Mouse (Mus musculus): ENCODE results near the gene Gcm1.

Gene Gcm1

GRCm38 (mm10) chr9:78051677-78052076 lies at the start of gene Gcm1:
Gene Gcm1, plus strand, starts transcription at chr9:78051924.
- no peak for DNase-seq (ENCODE audit: low read depth in 2 of 2, low spot score in 2 of 2)

DNA sequence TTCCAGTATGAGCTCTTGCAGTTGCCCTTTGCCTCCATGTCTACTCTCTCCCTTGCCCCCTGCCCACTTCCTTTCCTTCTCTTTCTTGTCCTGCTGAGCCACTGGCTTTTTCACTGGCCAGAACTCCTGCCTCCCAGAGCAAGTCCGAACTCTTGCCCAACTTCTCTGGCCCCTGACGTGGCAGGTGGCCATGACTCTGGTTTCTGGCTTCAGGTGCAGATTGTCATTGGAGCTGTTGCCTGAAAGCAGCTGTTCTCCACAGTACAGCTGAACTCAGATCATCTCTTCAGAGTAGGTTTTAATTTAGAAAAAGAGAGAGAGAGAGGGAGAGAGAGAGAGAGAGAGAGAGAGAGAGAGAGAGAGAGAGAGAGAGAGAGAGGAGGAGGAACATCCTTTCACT lies 48.4 kb upstream of the Gcm1 start:
- DNase-seq (ENCODE audit: low read depth in 2 of 2, low spot score in 2 of 2) = no peak

DNA sequence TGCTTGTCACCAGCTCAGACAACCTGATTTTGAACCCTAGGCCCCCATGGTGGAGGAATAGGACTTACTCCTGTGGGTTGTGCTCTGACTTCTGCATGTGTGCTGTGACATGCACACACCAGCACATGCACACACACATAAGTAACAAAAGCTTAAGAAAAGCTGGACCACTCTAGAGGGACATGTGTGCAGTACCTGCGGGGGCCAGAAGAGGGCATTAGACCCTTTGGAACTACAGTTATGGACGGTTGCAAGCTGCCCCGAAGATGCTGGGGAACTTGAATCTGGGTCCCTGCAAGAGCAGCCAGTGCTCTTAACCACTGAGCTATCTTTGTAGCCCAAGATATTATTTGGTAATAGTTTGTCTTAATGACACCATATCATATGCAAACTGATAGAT lies 46.2 kb upstream of the Gcm1 start:
- peak; percentile 23 to 38 for DNase-seq (ENCODE audit: low read depth in 2 of 2, low spot score in 2 of 2)

DNA sequence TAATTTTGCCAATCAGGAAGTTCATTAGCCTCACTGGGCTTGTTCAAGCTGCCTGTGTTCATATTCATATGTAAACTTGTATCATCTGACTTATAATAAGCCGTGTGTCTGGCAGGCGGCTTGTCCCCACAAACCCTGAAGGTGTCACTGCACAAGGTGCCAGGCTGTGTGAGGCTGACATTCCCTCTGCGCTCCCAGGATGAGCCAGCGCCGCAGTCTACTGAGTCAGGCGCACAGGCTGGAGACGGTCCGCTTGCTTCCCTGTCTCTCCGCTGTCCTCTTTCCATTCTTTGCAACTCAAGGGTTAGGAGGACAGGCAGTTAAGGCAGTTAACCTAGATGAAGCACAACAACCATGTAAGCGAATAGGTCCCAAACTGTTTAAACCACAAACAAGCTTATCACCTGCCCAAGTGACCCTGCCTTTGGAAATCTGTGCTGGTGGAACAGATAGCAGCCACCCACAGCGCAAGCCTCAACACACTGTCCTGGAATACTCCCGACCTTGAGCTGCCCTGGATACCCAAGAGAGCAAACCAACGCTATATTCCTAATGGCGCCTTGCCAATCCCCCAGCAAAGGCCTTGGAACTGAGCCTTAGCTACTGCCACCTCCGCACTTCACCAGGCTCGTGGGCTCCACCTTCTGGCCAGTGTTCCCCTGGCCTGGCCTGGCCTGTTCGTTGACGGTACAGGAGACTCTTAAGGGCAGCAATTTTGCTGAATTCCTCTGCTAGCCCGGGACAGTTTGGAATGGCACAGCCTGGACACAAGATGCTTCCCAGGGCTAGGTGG lies 45.3 kb upstream of the Gcm1 start:
- DNase-seq (ENCODE audit: low read depth in 2 of 2, low spot score in 2 of 2) = peak; percentile 61 to 70

DNA sequence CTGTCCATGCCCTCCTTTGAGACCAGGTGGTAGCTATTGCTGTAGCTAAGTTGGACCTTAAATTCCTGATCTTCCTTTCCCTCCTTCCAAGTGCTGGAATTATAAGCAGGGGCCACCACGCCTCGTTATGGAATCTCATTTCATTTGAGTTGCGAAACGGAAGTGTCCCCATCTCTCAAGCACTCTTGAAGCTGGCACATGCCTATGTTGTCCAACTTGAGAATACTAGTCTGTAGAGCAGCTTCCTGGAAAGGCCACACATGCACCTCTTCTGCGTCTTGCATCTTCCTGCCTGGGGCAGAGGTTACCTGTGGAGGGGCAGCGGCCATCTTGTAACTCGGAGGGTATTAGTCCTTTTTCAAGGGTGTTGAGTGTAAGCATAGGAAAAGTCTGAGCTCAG lies 42.3 kb upstream of the Gcm1 start:
- DNase-seq (ENCODE audit: low read depth in 2 of 2, low spot score in 2 of 2) = no peak

DNA sequence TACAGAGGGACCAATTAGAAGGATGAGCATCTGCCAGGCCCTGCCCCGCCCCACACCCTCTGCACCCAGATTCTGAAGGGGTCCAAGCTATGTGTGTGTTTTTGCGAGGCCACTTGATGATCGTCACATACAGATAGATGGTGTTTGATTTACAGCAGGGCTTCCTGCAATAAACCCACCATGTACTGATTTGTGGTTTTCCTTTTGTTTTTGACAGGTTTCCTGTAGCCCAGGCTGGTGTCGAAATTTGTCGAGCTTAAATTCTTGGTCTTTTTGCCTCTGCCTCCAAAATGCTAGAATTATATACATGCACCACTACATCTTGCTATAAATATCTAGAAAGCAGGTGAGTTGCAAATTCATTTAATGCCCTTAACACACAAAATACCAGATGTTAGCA lies 41.5 kb upstream of the Gcm1 start:
- DNase-seq (ENCODE audit: low read depth in 2 of 2, low spot score in 2 of 2) = peak; percentile 23 to 34

GRCm38 (mm10) chr9:78010707-78011106 lies 41.0 kb upstream of the Gcm1 start:
- peak; percentile 34 to 44 for DNase-seq (ENCODE audit: low read depth in 2 of 2, low spot score in 2 of 2)

DNA sequence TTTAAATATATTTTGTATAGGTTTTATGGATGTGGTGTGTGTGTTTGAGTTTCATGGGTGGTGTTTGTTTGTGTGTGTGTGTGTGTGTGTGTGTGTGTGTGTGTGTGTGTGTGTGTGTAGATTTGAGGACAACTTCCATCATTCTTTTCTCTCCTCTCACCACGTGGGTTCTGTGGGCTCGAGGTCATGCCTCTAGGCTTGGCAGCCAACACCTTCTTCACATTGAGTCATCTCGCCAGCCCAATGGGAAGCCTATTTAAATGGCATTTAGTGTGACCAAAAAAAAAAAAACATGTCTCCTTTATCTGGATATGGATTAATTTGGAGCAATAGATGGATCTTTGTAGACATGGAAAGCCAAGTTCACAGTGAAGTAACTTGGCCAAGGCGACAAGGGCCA lies 39.7 kb upstream of the Gcm1 start:
- no peak for DNase-seq (ENCODE audit: low read depth in 2 of 2, low spot score in 2 of 2)

DNA sequence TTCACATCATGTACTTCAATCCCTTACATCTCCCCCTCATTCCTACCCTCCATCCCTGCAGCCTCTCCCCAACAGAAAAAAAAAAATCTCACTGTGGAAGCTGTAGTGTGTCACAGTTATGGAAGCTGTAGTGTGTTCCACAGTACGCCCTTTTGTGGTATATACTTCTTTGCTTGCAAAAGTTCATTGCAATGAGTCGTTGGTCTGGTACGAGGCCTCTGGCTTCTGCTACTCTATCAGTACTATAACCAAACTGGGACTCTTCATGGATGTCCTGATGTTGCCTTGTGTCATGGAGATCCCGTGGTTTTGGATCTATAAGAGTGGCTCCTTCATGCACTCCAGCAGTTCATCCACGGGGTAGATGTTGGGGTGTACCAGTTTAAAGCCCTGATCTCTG lies 39.0 kb upstream of the Gcm1 start:
- DNase-seq (ENCODE audit: low read depth in 2 of 2, low spot score in 2 of 2) = no peak

- no peak for DNase-seq (ENCODE audit: low read depth in 2 of 2, low spot score in 2 of 2)
Observed at GRCm38 (mm10) chr9:78013813-78014212, 37.9 kb upstream of the Gcm1 start.

DNA sequence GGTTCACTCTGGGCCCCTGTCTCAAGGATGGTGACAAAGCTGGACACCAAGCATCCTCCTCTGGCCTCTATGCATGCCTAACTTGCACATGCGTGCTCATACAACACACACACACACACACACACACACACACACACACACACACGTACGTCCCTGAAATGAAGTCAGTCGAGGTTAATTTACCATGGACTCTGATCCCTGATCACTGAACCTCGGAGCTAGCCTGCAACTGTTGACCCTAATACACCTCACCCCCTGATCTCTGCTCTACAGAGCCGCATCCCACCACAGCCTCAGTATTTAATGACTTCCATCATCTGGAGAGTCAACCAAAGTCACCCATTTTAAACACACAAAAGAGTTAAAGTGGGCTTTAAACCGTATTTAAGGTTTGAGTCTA lies 35.9 kb upstream of the Gcm1 start:
- no peak for DNase-seq (ENCODE audit: low read depth in 2 of 2, low spot score in 2 of 2)

DNA sequence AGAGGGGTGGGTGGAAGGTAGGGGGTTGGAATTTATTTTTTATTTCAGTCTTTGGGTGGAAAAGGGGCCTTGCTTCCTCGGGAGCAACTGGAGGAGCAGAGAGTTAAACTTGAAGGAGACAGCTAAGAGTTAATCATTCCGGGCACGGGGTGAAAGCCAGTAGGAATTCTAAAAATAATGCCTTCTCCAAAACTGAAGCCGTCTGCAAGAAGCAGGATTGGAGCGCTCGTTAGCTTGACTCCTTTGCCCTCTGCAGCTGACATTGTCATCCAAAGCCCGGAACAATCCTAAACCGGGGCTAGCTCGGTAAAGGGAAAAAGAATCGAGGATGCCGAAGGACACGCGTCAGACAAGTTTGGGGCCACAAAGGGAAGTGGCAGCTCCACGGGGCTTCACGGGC lies 35.4 kb upstream of the Gcm1 start:
- no peak for DNase-seq (ENCODE audit: low read depth in 2 of 2, low spot score in 2 of 2)

DNA sequence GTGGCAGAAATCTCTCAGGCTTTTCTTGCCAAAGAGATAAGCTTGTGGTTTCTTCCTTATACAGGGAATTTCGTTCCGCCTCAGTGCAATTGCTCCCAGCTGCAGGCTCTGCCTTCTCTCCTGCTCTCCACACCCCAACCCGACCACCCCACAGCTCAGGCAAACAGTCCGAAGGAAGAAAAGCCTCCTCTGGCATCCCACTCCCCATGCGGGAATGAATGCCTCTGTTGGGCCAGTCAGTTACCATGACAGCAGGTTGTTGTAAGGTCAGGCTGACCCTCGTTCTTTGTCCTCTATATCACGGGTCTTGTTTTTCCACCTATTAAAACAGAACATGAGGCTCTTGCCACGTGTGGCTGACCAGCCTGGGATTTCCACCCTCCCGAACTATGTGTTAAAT lies 30.5 kb upstream of the Gcm1 start:
- no peak for DNase-seq (ENCODE audit: low read depth in 2 of 2, low spot score in 2 of 2)

- no peak for DNase-seq (ENCODE audit: low read depth in 2 of 2, low spot score in 2 of 2)
Observed at GRCm38 (mm10) chr9:78022187-78022945, 29.4 kb upstream of the Gcm1 start.

- peak; percentile 56 to 66 for DNase-seq (ENCODE audit: low read depth in 2 of 2, low spot score in 2 of 2)
Observed at GRCm38 (mm10) chr9:78024823-78025222, 26.9 kb upstream of the Gcm1 start.

DNA sequence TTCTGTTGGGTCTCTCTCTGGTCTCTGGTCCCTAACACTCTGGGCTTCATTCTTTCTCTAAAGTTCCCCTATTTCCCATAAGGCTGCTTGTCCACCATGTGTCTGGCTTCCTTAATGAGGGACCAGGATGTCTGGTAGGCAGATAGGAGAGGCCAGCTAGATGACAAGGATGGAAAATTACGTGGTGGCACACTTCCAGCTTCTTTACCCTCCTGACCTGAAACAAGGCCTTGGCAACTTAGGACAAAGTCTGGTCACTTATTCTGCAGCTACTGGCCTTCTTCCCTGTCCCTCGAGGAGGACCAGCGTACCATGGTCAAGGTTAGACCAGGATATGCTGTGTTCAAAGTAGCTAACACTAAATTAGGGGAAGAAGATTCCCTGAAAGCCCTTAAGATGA lies 24.6 kb upstream of the Gcm1 start:
- DNase-seq (ENCODE audit: low read depth in 2 of 2, low spot score in 2 of 2) = no peak

DNA sequence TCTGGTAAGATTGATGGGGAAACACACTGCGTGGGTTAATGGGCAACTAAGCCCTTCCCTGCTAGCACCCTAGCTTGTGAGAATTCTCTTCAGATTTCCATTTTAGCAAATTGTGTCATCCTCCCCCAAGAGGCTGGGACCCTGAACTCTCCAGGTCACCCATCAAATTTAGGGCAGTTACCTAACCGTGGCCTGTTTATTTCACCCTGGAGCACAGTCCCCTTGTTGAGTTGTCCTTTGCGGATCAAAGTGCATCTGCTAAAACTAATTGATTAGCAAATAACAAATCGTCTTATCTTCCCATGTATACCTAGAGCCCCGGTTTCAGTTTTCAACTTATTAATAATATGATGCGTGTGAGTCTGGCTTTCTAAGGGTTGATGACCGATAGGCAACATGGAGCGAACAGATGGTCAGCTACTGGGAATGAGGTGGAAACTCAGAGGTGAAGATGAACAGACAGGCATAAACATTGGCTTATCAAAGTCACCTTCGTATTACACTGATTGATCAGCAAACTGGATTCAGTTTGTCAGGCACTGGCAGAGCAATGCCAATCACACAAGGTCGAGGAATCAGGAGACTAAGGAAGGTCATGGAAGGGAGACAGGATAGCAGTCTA lies 20.8 kb upstream of the Gcm1 start:
- no peak for DNase-seq (ENCODE audit: low read depth in 2 of 2, low spot score in 2 of 2)

GRCm38 (mm10) chr9:78032930-78033329 lies 18.8 kb upstream of the Gcm1 start:
- DNase-seq (ENCODE audit: low read depth in 2 of 2, low spot score in 2 of 2) = no peak

GRCm38 (mm10) chr9:78035296-78035695 lies 16.4 kb upstream of the Gcm1 start:
- no peak for DNase-seq (ENCODE audit: low read depth in 2 of 2, low spot score in 2 of 2)

GRCm38 (mm10) chr9:78035831-78036230 lies 15.9 kb upstream of the Gcm1 start:
- DNase-seq (ENCODE audit: low read depth in 2 of 2, low spot score in 2 of 2) = no peak

DNA sequence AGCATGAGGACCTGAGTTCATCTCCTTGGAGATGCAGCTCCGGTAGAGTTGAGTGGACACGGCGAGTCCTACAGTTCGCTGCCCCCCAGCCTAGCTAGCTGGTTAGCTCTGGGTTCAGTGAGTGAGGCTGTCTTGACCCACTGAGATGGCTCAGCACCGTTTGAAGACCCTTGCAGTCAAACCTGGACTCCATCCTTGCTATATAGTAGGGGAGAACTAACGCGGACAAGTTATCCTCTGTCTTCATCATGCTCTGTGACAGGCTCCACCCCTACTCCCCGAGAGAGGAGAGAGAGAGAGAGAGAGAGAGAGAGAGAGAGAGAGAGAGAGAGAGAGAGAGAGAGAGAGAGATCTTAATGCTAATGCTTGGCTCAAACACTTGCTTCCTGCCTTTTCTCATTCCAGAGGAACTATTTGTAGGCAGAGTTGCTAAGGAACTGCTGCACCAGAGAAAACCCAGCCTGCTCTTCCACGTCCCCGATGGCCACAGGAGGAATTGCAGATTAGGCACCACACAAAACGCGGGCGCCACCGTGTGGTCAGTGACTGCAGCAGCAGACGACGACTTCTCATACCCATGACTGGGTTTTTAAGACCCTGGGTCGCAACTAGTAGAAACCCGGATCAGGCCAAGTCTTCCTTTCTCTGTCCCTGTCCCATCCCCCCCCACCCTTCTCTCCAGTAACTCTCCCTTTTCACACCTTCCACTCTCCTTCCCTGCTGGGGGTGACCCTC lies 12.8 kb upstream of the Gcm1 start:
- DNase-seq (ENCODE audit: low read depth in 2 of 2, low spot score in 2 of 2) = peak; percentile 70 to 71

Measured in CD8-positive naive resting alpha-beta T cell, adult 2 months (primary cell).